Mouse (Mus musculus): ENCODE results near the gene Nmu. TPM values are rescaled to one million over a fixed set of nuclear protein-coding genes. Genes with fewer than 3 reads are reported as not detected.

Nmu gene
- total RNA-seq (2015; ENCODE audit: low replicate concordance) (not detected in 2 replicates), total RNA-seq (2017; ENCODE audit: low replicate concordance) (not detected in 2 replicates)

DNA sequence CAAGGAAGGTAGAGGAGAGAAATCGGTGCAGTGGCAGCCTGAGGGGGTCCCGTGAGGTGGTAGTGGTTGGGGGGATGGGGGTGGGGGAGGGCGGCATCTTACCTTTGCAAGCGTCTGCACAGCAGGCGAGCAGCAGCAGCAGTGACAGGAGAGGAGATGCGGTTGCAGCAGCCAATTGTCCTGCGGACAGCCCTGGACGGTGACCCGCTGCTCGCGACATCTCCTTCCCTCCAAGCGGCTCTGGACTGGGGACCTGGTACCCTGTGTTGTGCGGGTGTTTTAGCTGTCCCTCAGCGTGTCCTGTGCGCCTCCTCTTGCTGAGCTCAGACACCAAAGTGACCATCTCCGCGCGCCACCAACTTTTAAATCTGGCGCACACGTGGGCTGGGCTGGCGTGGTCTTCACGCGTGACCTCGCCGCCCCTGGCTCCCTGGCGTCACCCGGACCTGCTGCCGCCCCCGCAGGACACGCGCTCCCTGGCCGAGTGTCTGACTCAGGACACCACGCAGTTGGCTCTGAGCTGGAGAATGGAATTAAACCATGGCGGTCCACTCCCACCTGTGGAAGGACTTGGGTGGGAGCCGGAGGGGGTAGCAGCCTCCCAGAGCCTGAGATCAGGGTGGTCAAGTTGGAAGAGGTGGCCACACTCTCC, at the start of gene Nmu:
Gene Nmu, minus strand, starts transcription at position 336 of the 652 bp plus-strand sequence.
- no peak for ATAC-seq (replicated peaks; ENCODE audit: low FRiP score, poor library complexity, severe bottlenecking)

- ATAC-seq (replicated peaks; ENCODE audit: low FRiP score, poor library complexity, severe bottlenecking), result no peak
These were observed 48.1 kb upstream of the Nmu start for GRCm38 (mm10) chr5:76411697-76412096.

DNA sequence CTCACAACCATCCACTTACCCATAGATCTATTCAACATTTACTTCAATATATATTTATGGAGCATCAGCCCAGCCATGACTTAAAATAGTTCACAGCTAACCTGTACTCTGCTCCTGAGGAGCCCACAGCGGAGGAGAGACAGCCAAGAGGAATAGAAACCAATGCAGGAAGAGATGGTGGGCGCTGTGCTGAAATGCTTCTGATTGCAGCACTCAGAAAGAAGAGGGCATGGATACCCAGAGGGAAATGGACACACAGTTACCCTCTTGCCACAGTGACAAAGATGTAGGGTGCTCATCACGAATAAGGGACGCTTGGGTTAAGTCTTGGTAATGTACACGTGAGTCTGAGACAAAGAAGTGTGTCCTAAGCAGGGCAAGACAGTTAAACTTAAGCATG, 30.8 kb upstream of the Nmu start:
- no peak for ATAC-seq (replicated peaks; ENCODE audit: low FRiP score, poor library complexity, severe bottlenecking)

- no peak for ATAC-seq (replicated peaks; ENCODE audit: low FRiP score, poor library complexity, severe bottlenecking)
These were observed 25.6 kb upstream of the Nmu start for GRCm38 (mm10) chr5:76389041-76389795.

DNA sequence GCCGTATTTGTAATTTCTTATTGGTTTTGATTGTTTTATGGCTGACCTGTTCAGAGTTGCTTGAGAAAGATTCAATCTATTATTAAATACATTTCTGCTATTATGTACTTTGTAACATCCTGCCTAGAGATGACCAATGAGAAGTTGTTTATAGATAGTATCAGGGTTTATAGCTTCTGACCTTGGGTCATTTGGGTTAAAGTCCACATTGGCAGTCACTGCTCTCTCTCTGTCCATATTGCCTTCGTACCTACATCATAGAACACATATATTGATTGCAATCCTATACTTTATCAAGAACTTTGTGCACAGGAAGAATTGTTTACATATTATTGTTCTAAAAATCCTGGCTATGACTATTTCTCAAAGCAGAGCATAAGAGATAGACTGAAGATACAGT, 24.9 kb upstream of the Nmu start:
- ATAC-seq (replicated peaks; ENCODE audit: low FRiP score, poor library complexity, severe bottlenecking), result no peak

DNA sequence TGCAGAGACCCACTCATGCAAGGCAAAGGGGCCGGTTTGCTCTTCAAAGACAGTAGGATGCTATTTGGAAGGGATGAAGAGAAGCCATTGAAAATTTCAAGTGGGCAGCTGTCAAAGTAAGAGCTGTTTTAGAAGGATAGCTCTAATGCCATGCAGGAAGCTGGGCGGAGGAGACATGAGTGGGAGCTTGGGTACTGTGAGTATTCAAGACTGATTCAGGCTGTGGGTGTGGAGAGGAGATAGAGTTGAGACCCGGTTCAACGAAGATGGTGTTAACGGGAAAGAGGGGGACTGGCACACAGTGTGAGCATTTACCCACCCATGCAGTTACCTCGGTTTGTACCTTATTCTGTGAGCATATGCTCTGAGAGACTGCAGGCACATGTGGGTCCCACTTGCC, 20.1 kb upstream of the Nmu start:
- no peak for ATAC-seq (replicated peaks; ENCODE audit: low FRiP score, poor library complexity, severe bottlenecking)

GRCm38 (mm10) chr5:76381836-76382235, 18.2 kb upstream of the Nmu start:
- no peak for ATAC-seq (replicated peaks; ENCODE audit: low FRiP score, poor library complexity, severe bottlenecking)

DNA sequence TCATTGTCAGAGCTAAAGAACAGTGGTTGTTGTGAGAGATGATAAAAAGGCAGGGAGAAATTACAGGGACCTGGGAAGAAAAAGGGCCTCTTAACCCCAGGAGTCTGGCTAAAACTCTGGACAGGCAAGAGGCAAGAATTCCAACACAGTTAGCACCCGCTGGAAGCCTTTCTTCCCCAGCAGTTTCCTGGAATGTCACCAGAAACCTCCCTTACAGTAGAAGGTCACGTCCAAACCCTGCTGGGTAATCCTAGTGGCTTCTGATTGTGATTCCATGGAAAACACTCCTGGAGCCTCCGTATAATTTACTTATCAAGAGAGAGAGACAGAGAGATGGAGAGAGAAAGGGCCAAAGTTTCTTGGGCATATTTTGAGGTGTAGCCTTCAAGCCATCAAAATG, 15.6 kb upstream of the Nmu start:
- ATAC-seq (replicated peaks; ENCODE audit: low FRiP score, poor library complexity, severe bottlenecking), result no peak

DNA sequence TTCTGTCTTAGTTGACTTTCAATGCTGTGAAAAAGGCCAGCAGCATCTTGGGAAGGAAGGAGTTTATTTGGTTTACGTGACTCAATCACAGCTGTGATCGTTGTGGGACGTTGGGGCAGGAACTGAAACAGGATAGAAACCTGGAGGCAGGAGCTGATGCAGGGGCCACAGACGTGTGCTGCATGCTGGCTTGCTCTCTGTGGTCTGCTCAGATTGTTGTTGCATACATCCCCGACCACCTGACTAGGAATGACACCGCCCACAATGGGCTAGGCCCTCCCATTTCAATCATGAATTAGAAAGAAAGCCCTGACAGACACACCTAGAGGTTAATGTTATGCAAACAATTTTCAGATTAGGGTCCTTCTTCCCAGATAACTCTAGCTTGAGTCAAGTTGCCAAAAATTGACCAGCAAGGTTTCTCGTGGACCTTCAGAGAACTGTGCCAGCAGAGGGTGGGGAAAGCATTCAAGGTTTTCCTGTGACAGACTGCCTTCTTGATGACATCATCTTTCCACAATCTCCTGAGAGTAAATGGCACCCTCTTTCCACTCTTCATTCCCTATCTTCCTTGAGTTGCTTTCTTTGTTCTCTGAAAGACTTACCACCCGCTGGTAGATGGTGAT, 5.7 kb upstream of the Nmu start:
- ATAC-seq (replicated peaks; ENCODE audit: low FRiP score, poor library complexity, severe bottlenecking), result no peak

GRCm38 (mm10) chr5:76365406-76365805, 1.8 kb upstream of the Nmu start:
- ATAC-seq (replicated peaks; ENCODE audit: low FRiP score, poor library complexity, severe bottlenecking), result no peak

DNA sequence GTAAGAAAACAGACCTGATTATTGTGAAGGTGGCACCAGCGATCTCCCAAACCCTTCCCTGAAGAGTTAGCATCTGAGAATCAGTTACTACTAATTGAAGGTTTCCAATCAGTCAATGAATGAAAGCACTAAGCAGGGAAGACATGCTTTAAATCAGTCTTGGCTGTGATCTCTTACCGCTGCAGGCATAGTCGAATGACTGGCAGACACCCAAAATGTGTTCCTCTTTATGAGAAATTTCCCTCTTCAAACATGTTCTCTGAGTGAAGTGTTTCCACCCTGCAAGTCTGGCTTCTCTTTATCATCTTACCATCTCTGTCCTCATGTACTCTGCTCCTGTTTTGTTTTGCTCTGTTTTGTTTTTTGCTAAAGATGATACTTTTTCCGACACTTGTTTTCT, 2.8 kb downstream of the Nmu start:
- ATAC-seq (replicated peaks; ENCODE audit: low FRiP score, poor library complexity, severe bottlenecking), result no peak

DNA sequence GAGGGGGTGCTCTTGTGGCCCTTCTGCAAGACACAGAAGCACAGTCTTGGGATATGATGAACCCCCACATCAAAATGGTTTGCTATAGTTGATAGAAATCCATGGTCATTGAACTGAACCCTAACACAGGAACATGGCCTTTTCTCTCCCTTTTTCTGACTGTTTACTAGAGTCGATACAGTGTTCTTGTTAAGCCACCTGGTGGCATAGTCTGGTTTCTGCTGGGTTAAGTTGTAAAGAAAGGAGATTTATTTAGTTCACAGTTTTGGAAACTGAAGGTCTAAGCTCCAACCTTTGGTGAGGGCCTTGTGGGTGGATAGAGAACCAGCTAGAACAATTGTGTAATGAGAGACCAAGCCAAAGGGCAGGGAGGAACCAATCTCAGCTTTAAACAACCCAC, 3.5 kb downstream of the Nmu start:
- ATAC-seq (replicated peaks; ENCODE audit: low FRiP score, poor library complexity, severe bottlenecking), result no peak

DNA sequence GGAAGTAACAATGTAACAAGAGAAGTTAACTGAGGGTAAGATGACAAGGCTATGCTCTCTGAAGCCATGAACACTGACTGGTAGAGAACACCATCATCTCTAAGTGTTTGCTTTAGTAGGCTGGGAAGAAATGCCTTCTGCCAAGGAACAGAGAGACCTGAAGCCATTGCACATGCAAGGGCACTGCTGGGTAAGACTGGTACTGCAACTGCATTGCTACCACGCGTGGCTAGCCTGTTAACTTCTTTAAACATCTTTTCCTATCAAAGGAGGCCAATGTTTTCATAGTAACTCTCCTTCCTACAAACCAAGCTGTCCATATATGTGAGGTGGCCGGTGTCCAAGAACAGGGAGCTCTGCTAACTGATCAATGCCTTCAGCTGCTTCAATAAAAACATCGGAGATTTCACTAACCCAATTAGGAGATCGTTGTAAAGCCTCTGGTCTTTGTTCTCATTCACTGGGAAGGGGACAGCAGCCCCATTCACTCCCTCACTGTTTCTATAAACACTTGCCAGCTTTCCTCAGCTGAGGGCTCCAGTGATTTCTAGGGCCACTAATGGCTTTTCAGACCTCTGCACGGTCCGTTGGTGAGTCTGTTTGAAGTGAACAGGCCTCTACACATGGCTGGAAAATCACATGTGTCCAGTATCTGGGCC, 11.5 kb downstream of the Nmu start:
- no peak for ATAC-seq (replicated peaks; ENCODE audit: low FRiP score, poor library complexity, severe bottlenecking)

DNA sequence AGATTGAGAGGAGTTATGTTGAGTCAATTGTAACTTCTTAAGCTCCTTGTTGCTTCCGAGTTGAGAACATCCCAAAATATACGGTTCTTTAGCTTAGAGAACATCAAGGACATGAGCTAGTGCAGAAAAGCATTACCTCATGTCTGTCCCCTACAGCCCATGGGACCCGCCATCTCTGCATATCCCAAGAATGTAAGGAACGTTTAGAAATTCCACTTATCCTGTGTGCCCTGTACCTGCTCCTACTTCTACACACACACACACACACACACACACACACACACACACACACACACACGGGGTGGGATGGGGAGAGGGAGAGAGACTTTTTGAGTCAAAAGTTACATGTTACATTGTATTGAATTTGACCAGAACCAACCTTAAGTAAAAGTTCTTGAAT, 12.1 kb downstream of the Nmu start:
- ATAC-seq (replicated peaks; ENCODE audit: low FRiP score, poor library complexity, severe bottlenecking), result no peak

DNA sequence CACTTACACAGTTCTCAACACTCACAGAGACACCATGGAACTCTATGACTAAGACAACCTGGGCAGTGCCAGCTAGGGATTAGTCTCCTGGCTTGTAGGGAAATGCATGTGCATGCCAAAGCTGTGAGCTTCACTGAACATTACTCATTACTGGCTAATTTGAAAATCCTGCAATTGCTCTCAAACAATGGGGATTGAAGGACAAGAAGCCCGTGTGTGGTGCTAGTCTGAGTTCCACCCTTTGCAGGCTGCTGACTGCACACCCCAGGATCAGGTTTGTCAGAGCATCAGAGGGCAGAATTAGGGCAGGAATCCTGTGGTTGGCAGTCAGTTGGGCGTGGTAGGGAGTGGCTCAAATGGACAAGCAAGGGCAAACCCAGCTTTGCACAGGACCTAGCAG, 17.5 kb downstream of the Nmu start:
- ATAC-seq (replicated peaks; ENCODE audit: low FRiP score, poor library complexity, severe bottlenecking), result no peak

DNA sequence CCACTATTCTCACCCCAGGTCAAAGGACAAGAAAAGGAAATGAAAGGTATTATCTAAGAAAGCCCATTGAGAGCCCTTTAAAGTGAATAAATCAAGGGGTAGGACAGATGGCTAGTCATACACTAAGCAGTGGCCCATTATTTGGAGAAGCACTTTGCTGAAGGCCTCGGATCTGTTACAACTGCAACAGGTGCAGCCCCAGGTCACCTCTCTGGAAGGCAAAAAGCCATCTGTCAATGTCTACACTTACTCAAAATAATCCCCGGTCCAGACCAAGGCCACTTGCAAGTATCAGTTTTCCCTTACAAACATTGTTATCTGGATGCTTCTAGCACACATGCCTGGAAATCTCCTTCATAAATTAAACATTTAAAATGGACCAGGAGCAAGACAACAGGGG, 22.7 kb downstream of the Nmu start:
- no peak for ATAC-seq (replicated peaks; ENCODE audit: low FRiP score, poor library complexity, severe bottlenecking)

DNA sequence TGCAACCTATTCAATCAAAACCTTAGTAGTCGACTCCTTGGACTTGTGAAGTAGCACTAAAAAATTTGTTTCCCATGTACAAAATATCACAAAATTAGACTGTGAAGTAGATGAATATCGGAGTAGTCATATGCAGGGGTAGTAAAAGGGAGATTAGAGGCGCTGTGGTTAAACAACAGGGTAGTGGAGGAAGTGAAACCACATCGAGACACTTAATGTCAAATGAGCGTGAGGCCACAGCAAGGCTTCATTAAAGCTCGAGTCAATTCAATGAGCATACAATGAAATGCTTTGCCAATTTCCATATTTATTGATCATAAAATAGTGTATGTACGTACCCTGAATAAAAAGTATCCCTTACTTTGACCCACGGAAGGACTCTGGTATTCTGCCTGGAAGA, 26.5 kb downstream of the Nmu start:
- no peak for ATAC-seq (replicated peaks; ENCODE audit: low FRiP score, poor library complexity, severe bottlenecking)

DNA sequence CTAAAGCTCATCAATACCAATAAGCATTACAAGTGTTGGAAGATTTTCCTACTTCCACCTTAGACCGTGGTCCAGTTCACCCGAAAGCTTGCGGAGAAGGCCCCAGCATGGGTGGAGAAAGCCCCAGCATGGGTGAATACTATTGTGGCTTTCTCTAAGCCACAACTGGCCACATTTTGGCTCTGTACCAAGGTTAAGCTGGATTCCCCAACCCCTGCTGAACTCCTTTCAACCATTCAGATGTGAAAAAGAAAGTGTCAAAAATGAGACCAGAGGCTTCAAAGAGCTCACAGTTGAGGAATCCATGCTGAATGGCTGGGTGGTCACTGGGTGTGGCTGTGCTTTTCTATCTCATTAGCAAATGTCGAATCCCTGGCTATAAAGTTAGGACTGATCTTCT, 29.8 kb downstream of the Nmu start:
- no peak for ATAC-seq (replicated peaks; ENCODE audit: low FRiP score, poor library complexity, severe bottlenecking)

DNA sequence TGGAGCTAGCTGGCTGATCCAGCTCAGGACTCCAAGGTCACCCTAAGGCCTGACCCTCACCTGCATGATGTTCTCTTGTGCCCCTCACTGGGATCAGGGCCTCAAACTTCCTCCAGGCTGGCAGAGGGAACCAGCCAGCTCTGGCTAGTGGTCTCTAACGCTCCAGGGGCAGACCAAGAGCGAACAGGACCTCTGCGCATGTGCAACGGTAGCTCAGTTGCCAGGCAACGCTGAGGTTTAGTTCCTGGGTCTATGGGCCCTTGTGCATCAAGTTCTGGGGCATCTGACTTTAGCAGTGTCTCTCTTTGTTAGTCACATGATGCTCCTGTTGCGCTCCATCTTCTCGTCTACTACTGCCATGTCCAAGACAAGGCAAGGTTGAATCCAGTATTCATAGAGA, 32.6 kb downstream of the Nmu start, which contains the start of gene Pdcl2:
Gene Pdcl2, minus strand, starts transcription at position 204 of the 400 bp plus-strand sequence.
- ATAC-seq (replicated peaks; ENCODE audit: low FRiP score, poor library complexity, severe bottlenecking), result no peak

DNA sequence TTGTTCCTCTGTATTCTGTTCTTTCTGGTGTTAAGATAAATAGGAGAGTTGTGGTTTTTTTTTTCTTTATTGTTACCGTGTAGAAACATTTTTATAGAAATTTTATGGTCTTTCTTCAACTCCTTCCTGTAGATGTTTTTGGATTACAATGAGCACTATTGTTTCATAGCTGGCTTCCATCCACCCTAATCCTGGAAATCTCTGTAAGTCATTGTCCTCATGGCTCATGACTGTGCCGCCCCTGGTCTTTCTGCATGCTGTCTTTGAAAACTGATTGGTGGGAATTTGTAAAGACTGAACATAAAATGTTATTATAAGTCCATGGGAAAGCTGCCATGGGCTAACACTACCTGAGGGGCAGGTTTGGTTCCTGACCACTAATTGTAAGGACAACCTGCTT, 36.3 kb downstream of the Nmu start:
- ATAC-seq (replicated peaks; ENCODE audit: low FRiP score, poor library complexity, severe bottlenecking), result no peak

DNA sequence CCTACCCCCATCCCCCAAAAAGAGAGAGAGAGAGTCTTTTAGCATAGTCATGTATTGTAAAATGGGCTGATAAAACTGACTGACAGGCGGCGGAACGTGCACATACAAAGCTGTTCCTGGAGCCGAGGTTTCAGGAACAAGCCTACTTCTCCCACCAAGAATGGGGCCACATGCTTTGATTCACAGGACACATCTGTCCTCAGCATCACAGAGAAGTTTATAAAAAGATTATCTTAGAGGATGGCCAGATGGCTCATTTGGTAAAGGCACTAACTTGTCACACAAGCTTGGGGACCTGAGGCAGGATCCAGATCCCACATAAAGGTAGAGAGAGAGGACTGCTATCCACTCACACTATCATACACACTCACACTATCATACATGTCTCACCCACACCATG, 38.5 kb downstream of the Nmu start:
- no peak for ATAC-seq (replicated peaks; ENCODE audit: low FRiP score, poor library complexity, severe bottlenecking)

Data from erythroid progenitor cell, adult 5-6 weeks (primary cell).